Mouse (Mus musculus): ENCODE measurements around the gene Smarcc1. TPM values are rescaled to one million over a fixed set of nuclear protein-coding genes. Genes with fewer than 3 reads are reported as not detected.

Gene Smarcc1
- polyA plus RNA-seq, 1 experiment from 2014 or later = 18.5 TPM

GRCm38 (mm10) chr9:110263181-110263580 is 145.7 kb downstream of the Smarcc1 start:
- Histone ChIP-seq H3K27ac (ENCODE audit: low read depth) (no peak overlapping the region), H3K4me1 (ENCODE audit: insufficient read depth) (no peaks in the 10 kb centered on the region), H3K9me3 (ENCODE audit: low read length) (no peaks in the 10 kb centered on the region), H3K4me3 (ENCODE audit: low read depth, low read length) (no peak overlapping the region), H3K36me3 (replicated peaks; ENCODE audit: insufficient read depth, low read length) (no peaks in the 10 kb centered on the region), H3K27me3 (ENCODE audit: insufficient read depth, low read length) (no peaks in the 10 kb centered on the region), H3K9ac (replicated peaks) (no peak overlapping the region), H3K4me2 (ENCODE audit: low read depth, low read length) (no peak overlapping the region)
- ATAC-seq = no peak
- DNase-seq = no peak
- WGBS (ENCODE audit: insufficient replicate concordance) = 70% methylated on average over 8 of the region's 8 CpGs
- TF ChIP-seq EP300 (IDR thresholded peaks at IDR 0.05; ENCODE audit: low read depth) = no peak
- TF ChIP-seq CTCF (IDR thresholded peaks at IDR 0.05; ENCODE audit: low read depth) = no peak

- H3K4me2 ChIP-seq (ENCODE audit: low read depth, low read length) = no peak overlapping the region
- H3K27me3 ChIP-seq (ENCODE audit: insufficient read depth, low read length) = no peaks in the 10 kb centered on the region
- DNase-seq (no peak), ATAC-seq (no peak)
- H3K4me3 ChIP-seq (ENCODE audit: low read depth, low read length) = no peak overlapping the region
- no peak overlapping the region for H3K9ac ChIP-seq (replicated peaks)
- H3K27ac ChIP-seq (ENCODE audit: low read depth) = no peak overlapping the region
- H3K36me3 ChIP-seq (replicated peaks; ENCODE audit: insufficient read depth, low read length) = no peaks in the 10 kb centered on the region
- H3K9me3 ChIP-seq (ENCODE audit: low read length) = no peaks in the 10 kb centered on the region
- WGBS (ENCODE audit: insufficient replicate concordance) = 75% methylated on average over 9 of the region's 9 CpGs
- H3K4me1 ChIP-seq (ENCODE audit: insufficient read depth) = no peaks in the 10 kb centered on the region
- no peak for TF ChIP-seq EP300 (IDR thresholded peaks at IDR 0.05; ENCODE audit: low read depth)
- no peak for TF ChIP-seq CTCF (IDR thresholded peaks at IDR 0.05; ENCODE audit: low read depth)
These were observed 147.5 kb downstream of the Smarcc1 start for GRCm38 (mm10) chr9:110264991-110265390.

GRCm38 (mm10) chr9:110268416-110268815 is 150.9 kb downstream of the Smarcc1 start:
- H3K4me3 ChIP-seq (ENCODE audit: low read depth, low read length) = no peak overlapping the region
- DNase-seq = no peak
- no peak overlapping the region for H3K27ac ChIP-seq (ENCODE audit: low read depth)
- no peaks in the 10 kb centered on the region for H3K9me3 ChIP-seq (ENCODE audit: low read length)
- no peak overlapping the region for H3K9ac ChIP-seq (replicated peaks)
- no peak overlapping the region for H3K4me2 ChIP-seq (ENCODE audit: low read depth, low read length)
- H3K36me3 ChIP-seq (replicated peaks; ENCODE audit: insufficient read depth, low read length) = no peaks in the 10 kb centered on the region
- no peaks in the 10 kb centered on the region for H3K4me1 ChIP-seq (ENCODE audit: insufficient read depth)
- H3K27me3 ChIP-seq (ENCODE audit: insufficient read depth, low read length) = no peaks in the 10 kb centered on the region
- 87% methylated on average over 10 of the region's 10 CpGs for WGBS (ENCODE audit: insufficient replicate concordance)
- no peak for TF ChIP-seq EP300 (IDR thresholded peaks at IDR 0.05; ENCODE audit: low read depth)
- TF ChIP-seq CTCF (IDR thresholded peaks at IDR 0.05; ENCODE audit: low read depth) = no peak
- no peak for ATAC-seq

GRCm38 (mm10) chr9:110272330-110272729 is 154.8 kb downstream of the Smarcc1 start:
- DNase-seq (no peak), ATAC-seq (no peak)
- Histone ChIP-seq H3K4me3 (ENCODE audit: low read depth, low read length) (no peak overlapping the region), H3K9me3 (ENCODE audit: low read length) (no peaks in the 10 kb centered on the region), H3K9ac (replicated peaks) (no peak overlapping the region), H3K4me2 (ENCODE audit: low read depth, low read length) (no peak overlapping the region), H3K27ac (ENCODE audit: low read depth) (no peak overlapping the region), H3K36me3 (replicated peaks; ENCODE audit: insufficient read depth, low read length) (no peaks in the 10 kb centered on the region), H3K27me3 (ENCODE audit: insufficient read depth, low read length) (no peaks in the 10 kb centered on the region), H3K4me1 (ENCODE audit: insufficient read depth) (no peaks in the 10 kb centered on the region)
- TF ChIP-seq CTCF (IDR thresholded peaks at IDR 0.05; ENCODE audit: low read depth) (no peak), EP300 (IDR thresholded peaks at IDR 0.05; ENCODE audit: low read depth) (no peak)
- WGBS (ENCODE audit: insufficient replicate concordance) = 80% methylated on average over 3 of the region's 3 CpGs

GRCm38 (mm10) chr9:110273507-110273906 is 156.0 kb downstream of the Smarcc1 start:
- no peak overlapping the region for H3K27ac ChIP-seq (ENCODE audit: low read depth)
- H3K4me3 ChIP-seq (ENCODE audit: low read depth, low read length) = no peak overlapping the region
- H3K27me3 ChIP-seq (ENCODE audit: insufficient read depth, low read length) = no peaks in the 10 kb centered on the region
- no peak for DNase-seq
- H3K4me2 ChIP-seq (ENCODE audit: low read depth, low read length) = no peak overlapping the region
- 47% methylated on average over 4 of the region's 4 CpGs for WGBS (ENCODE audit: insufficient replicate concordance)
- H3K36me3 ChIP-seq (replicated peaks; ENCODE audit: insufficient read depth, low read length) = no peaks in the 10 kb centered on the region
- ATAC-seq = no peak
- H3K4me1 ChIP-seq (ENCODE audit: insufficient read depth) = no peaks in the 10 kb centered on the region
- no peak for TF ChIP-seq CTCF (IDR thresholded peaks at IDR 0.05; ENCODE audit: low read depth)
- no peak for TF ChIP-seq EP300 (IDR thresholded peaks at IDR 0.05; ENCODE audit: low read depth)
- H3K9me3 ChIP-seq (ENCODE audit: low read length) = no peaks in the 10 kb centered on the region
- no peak overlapping the region for H3K9ac ChIP-seq (replicated peaks)

- Histone ChIP-seq H3K27ac (ENCODE audit: low read depth) (no peak overlapping the region), H3K4me1 (ENCODE audit: insufficient read depth) (no peaks in the 10 kb centered on the region), H3K9me3 (ENCODE audit: low read length) (no peaks in the 10 kb centered on the region), H3K9ac (replicated peaks) (no peak overlapping the region), H3K36me3 (replicated peaks; ENCODE audit: insufficient read depth, low read length) (no peaks in the 10 kb centered on the region), H3K4me2 (ENCODE audit: low read depth, low read length) (no peak overlapping the region), H3K4me3 (ENCODE audit: low read depth, low read length) (no peak overlapping the region), H3K27me3 (ENCODE audit: insufficient read depth, low read length) (no peaks in the 10 kb centered on the region)
- WGBS (ENCODE audit: insufficient replicate concordance) = 69% methylated on average over 5 of the region's 5 CpGs
- DNase-seq (no peak), ATAC-seq (no peak)
- no peak for TF ChIP-seq EP300 (IDR thresholded peaks at IDR 0.05; ENCODE audit: low read depth)
- no peak for TF ChIP-seq CTCF (IDR thresholded peaks at IDR 0.05; ENCODE audit: low read depth)
These were observed 158.4 kb downstream of the Smarcc1 start for GRCm38 (mm10) chr9:110275882-110276281.

- 61% methylated on average over 8 of the region's 8 CpGs for WGBS (ENCODE audit: insufficient replicate concordance)
- ATAC-seq = no peak
- Histone ChIP-seq H3K9me3 (ENCODE audit: low read length) (no peaks in the 10 kb centered on the region), H3K4me3 (ENCODE audit: low read depth, low read length) (no peak overlapping the region), H3K27me3 (ENCODE audit: insufficient read depth, low read length) (no peaks in the 10 kb centered on the region), H3K36me3 (replicated peaks; ENCODE audit: insufficient read depth, low read length) (no peaks in the 10 kb centered on the region), H3K4me2 (ENCODE audit: low read depth, low read length) (no peak overlapping the region), H3K4me1 (ENCODE audit: insufficient read depth) (no peaks in the 10 kb centered on the region), H3K9ac (replicated peaks) (no peak overlapping the region), H3K27ac (ENCODE audit: low read depth) (no peak overlapping the region)
- no peak for DNase-seq
- TF ChIP-seq CTCF (IDR thresholded peaks at IDR 0.05; ENCODE audit: low read depth) (no peak), EP300 (IDR thresholded peaks at IDR 0.05; ENCODE audit: low read depth) (no peak)
These were observed 159.9 kb downstream of the Smarcc1 start for GRCm38 (mm10) chr9:110277431-110277881.
